Mouse (Mus musculus) bone marrow, adult 2 months (tissue): ENCODE measurements around the gene Ippk. TPM values are rescaled to one million over a fixed set of nuclear protein-coding genes. Genes with fewer than 3 reads are reported as not detected.

ENCODE experiments used
- H3K27ac ChIP-seq: fragments of 200-500 bp; 2 replicates; pipeline ENCODE4 v1.5.1; 2012; ENCODE audit warnings: low read depth, mild to moderate bottlenecking, control low read depth, inconsistent platforms, low read length; ENCODE audit not compliant: control insufficient read depth, poor library complexity, insufficient read depth
- H3K4me1 ChIP-seq: fragments of 200-500 bp; 2 replicates; pipeline ENCODE4 v1.6.1; 2011; ENCODE audit warnings: low read length; ENCODE audit not compliant: control insufficient read depth, insufficient read depth
- H3K4me3 ChIP-seq: fragments of 200-500 bp; replicated peaks from 2 replicates; pipeline ENCODE3; 2011; ENCODE audit warnings: mild to moderate bottlenecking, low read depth, low read length, control low read depth; ENCODE audit not compliant: control insufficient read depth
- CTCF ChIP-seq: fragments of 200-500 bp; IDR thresholded peaks from 2 replicates; pipeline ENCODE4 v1.5.1; 2011; ENCODE audit warnings: low read length, control low read depth; ENCODE audit not compliant: control insufficient read depth, insufficient read depth
- POLR2A ChIP-seq: fragments of 200-500 bp; IDR thresholded peaks from 2 replicates; pipeline ENCODE4 v1.6.1; 2011; ENCODE audit warnings: low read depth, mild to moderate bottlenecking, control low read depth, low read length, borderline replicate concordance; ENCODE audit not compliant: control insufficient read depth
- WGBS: fragments of 180-500 bp; shearing (Covaris S2); methylation state at CpG from one replicate; pipeline ENCODE4 v1.1.7; 2018; 5-methylcytosine and 5-hydroxymethylcytosine counted together
- polyA plus RNA-seq: library from polyadenylated mRNA; stranded (reverse); fragments of >200 nt; gene quantifications from 2 replicates; pipeline ENCODE4 v1.2.4, GENCODE M21; 2011; ENCODE audit warnings: low replicate concordance; ENCODE audit not compliant: missing spikeins, insufficient read depth, insufficient read length

Ippk gene
- polyA plus RNA-seq, 1 experiment: 4.4 TPM

DNA sequence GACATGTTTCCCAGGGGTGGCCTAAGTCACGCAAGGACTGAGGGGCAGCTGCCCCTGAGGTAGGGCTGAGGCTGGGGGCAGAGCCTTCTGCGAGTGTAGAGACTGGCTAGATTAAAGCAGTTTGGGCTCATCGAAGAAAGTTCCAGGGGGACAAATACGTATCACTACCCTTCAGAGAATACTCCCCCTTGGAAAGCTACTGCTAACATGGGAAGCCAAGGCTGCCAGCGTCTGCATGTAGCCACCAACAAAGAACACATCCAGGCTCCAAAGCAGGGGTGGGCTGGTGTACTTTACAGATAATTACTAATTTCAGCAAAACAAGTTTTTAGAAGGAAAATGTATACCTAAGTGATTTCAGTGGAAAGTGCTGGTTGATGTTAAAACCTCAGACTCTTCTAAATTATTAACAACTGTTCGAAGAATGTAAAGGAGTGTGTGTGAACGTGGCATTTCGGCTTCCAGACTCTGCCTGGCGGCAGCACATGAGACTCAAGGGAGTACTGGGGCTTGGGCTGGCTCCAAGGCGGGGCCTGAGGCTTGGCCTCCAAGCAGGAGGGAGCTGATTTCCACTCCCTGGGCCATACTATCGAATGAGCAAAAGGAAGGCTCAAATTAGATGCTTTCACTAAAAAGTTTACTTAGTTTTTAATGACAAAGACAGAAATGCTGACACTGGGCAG lies 45.5 kb downstream of the Ippk start:
- Histone ChIP-seq H3K4me3 (no peak overlapping the region), H3K4me1 (no peaks in the 10 kb centered on the region), H3K27ac (no peak overlapping the region)
- TF ChIP-seq CTCF: no peak
- no peak for TF ChIP-seq POLR2A
- WGBS: 82% methylated on average over 11 of the region's 11 CpGs

GRCm38 (mm10) chr13:49467585-49467984 lies 46.5 kb downstream of the Ippk start:
- Histone ChIP-seq H3K4me3 (no peak overlapping the region), H3K27ac (no peak overlapping the region), H3K4me1 (no peaks in the 10 kb centered on the region)
- no peak for TF ChIP-seq CTCF
- no peak for TF ChIP-seq POLR2A
- WGBS: 80% methylated on average over 2 of the region's 2 CpGs

DNA sequence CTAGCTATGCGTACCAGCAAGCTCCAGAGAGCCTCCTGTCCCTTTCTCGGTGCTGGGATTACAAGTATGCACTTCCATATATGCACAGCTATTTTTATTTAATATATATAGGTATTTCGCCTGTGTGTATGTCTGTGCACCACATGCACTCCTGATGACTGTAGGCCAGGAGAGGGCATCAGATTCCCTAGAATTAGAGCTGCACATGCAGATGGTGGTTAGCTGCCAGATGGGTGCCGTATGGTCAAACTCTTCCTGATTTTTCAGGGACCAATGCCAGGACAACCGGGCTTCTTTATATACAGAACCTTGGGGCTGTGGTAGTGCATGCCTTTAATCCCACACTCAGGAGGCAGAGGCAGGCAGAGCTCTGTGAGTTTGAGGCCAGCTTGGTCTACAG lies 48.0 kb downstream of the Ippk start:
- H3K4me3 ChIP-seq: no peak overlapping the region
- H3K27ac ChIP-seq: no peak overlapping the region
- H3K4me1 ChIP-seq: no peaks in the 10 kb centered on the region
- TF ChIP-seq CTCF: no peak
- WGBS: 83% methylated on average over 5 of the region's 5 CpGs

DNA sequence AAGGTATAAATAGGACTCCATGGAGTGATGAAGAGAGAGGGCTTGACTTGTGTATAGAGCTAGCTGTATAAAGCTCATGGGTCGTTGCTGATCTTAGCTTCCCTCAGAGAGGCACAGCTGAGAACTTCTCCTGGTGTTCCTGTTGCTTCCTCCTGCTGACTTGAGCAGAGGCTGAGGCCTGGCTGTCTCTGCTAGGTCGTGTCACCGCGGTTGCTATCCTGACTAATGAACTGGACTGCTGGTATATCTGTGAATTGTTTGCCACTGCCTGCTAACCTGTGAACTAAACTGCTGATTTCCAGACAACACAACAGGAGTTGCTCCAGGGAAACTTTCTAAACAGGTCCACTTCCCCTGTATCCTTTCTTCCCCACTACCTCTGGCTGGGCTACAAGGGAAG lies 49.3 kb downstream of the Ippk start:
- H3K4me3 ChIP-seq: no peak overlapping the region

GRCm38 (mm10) chr13:49470806-49471205 lies 49.8 kb downstream of the Ippk start:
- Histone ChIP-seq H3K4me3 (no peak overlapping the region), H3K4me1 (no peaks in the 10 kb centered on the region), H3K27ac (no peak overlapping the region)
- TF ChIP-seq CTCF (no peak), POLR2A (no peak)
- WGBS: 59% methylated on average over 4 of the region's 4 CpGs

More for the DNA sequence above, 49.3 kb downstream of the Ippk start:
- TF ChIP-seq CTCF (no peak), POLR2A (no peak)
- no peaks in the 10 kb centered on the region for H3K4me1 ChIP-seq
- WGBS: 75% methylated on average over 4 of the region's 4 CpGs
- no peak overlapping the region for H3K27ac ChIP-seq

DNA sequence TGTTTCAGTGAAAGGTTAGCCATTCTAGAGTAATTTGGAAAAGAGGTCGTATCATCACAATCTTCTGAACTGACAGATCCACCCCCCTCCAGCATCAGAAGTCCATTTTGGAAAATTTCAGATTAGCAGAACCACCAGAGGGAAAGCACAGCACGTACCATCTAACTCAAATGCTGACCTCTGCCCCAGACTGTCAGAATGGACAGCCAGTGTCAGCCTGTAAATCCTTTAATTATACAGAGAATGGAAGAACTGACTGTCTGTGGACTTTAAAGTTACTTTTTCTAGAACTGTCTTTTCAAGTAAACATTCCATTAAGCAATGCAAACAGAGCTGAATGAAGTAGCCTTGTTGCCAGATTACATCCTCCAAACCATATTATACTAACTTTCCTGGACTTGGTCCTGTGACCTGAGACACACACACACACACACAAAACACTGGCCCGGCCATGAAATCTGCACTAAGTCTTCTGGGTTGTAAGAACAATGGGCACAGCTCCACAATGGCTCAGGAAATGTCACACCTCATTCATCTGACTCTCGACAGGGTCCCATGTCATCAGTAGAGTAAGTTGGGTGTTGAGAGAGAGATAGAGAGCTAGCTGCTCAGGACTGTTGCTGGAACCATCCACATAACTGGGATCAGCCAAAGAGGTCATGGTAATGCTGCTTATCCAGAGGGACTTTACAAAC lies 51.1 kb downstream of the Ippk start:
- no peak for TF ChIP-seq CTCF
- H3K4me3 ChIP-seq: no peak overlapping the region
- no peak overlapping the region for H3K27ac ChIP-seq
- WGBS: 82% methylated on average over 4 of the region's 4 CpGs
- H3K4me1 ChIP-seq: no peaks in the 10 kb centered on the region

DNA sequence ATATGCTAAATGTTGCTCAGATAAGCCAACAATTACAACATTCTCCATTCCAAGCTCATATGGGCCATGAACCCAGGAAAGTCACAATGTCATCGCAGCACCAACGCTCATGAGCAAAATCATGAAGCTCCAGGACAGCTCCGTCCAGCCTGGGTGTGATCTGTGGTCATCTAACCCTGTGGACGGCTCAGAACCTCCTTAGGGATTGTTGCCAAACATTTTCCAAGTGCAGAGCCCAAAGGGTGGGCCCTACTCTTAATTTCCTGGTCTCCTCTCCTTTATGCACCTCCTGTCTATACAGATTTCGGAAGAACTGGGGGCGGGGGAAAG lies 51.6 kb downstream of the Ippk start:
- WGBS: 93% methylated on average over 6 of the region's 6 CpGs
- no peak overlapping the region for H3K4me3 ChIP-seq
- H3K4me1 ChIP-seq: no peaks in the 10 kb centered on the region
- no peak overlapping the region for H3K27ac ChIP-seq
- no peak for TF ChIP-seq CTCF
- no peak for TF ChIP-seq POLR2A

DNA sequence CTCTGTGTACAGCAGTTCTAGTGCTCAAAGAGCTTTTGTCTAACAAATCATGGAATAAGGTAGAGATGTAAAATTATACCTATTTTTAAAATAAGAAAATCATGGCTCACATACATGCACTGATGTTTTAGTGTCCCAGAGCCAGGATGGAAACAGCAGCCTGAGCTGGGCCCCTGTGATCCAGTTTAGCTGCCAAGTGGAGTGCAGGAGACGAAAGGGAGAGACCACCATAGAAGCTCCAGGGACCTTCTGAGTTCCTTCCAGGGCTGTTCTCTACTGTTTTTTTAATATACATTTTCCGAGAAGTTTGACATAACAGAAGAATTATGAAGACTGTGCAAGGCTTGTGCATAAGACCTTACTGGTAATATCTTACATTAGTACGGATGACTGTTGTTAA lies 56.8 kb downstream of the Ippk start:
- Histone ChIP-seq H3K4me1 (no peaks in the 10 kb centered on the region), H3K27ac (no peak overlapping the region), H3K4me3 (no peak overlapping the region)
- no peak for TF ChIP-seq POLR2A
- TF ChIP-seq CTCF: no peak
- WGBS: 84% methylated on average over 3 of the region's 3 CpGs

- no peak overlapping the region for H3K4me3 ChIP-seq
- H3K27ac ChIP-seq: no peak overlapping the region
- 82% methylated on average over 6 of the region's 6 CpGs for WGBS
- H3K4me1 ChIP-seq: no peaks in the 10 kb centered on the region
- TF ChIP-seq POLR2A: no peak
- no peak for TF ChIP-seq CTCF
These were observed 57.9 kb downstream of the Ippk start for GRCm38 (mm10) chr13:49478851-49479374.

DNA sequence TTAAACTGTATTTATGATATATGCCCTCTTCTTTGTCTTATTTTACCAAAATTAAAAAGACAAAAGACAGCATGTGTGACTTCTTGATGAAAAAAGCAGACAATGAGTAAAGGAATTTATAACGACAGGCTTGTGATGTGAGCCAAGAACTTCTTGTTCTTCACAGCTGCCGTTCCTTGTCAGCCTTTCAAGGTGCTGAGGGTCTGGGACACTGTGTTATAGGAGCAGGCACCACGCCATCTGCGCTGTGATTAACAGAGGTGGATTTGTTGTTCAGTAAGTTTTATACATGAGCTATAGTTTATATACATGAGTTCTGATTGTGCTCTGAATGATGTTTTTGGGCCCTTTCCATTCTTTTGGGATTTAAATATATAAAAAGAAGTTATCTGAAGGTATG lies 58.4 kb downstream of the Ippk start:
- Histone ChIP-seq H3K27ac (no peak overlapping the region), H3K4me3 (no peak overlapping the region), H3K4me1 (no peaks in the 10 kb centered on the region)
- no peak for TF ChIP-seq POLR2A
- no peak for TF ChIP-seq CTCF
- 87% methylated on average over 4 of the region's 4 CpGs for WGBS
